Mouse (Mus musculus): Measurements from ENCODE around the gene Rps27l.

The Rps27l gene

DNA sequence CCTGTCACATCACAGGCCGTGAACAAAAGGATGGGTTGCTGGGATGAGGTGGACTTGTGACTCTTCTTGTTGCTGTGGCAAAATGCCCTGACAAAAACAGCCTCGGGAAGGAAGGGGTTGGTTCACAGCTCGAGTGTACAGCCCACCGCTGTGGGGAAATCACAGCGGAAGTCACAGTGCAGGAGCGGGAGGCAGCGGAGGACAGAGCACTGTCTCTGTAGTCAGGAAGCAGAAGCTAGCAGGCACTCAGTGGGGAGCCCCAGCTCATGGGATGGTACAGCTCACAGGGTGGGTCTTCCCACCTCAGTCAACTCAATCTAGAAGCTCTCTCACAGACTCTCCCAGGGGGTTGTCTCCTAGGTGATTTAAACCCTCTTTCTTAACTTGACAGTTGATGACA lies 39.5 kb downstream of the Rps27l start:
- no peak for DNase-seq

GRCm38 (mm10) chr9:66988198-66988887 lies 42.5 kb downstream of the Rps27l start:
- DNase-seq = no peak

DNA sequence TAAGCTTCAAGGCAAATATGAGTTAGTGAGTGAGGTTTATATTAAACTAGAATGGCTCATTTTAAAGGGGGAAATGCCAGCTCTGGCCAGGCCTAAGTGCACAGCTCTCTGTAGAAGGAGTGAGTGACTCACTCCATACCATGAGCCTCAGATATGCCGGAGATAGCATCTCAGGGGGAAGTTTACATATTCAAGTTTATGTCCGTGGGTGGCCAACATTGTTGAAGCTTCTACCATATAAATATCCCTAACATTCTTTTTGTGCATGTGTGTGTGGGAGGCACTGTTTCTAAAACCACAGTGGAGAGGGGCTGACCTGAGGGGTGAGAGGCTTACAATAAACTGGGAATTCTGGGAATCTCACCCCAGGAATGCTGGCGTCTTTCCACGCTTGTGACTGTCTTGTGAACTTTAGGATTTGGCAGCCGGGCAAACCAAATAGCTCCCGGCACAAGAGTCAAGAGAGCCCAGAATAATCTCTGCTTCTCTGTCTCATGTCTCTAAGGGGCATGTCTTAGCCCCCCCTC lies 43.1 kb downstream of the Rps27l start:
- DNase-seq = no peak

- DNase-seq = no peak
Measured at GRCm38 (mm10) chr9:66989581-66989980, 43.7 kb downstream of the Rps27l start.

DNA sequence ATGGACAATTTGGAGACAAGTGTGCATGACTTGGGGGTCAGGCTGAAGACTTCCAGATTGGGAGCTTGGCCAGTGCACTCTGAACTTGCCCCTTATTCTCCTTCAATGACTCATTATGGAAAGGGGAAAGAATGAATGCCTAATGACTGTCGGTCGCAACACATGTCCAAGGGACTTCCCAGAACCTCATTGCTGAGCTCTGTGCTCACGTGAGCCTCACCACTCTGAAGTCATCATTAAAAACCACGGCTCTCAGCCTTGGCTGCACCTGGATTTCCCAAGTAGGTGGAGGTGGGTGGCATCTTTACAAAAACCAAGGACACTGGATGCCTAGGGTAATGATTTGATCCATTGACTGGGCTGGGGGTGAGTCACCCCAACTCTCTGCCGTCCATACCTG lies 44.2 kb downstream of the Rps27l start:
- DNase-seq = no peak

- DNase-seq = no peak
Measured at GRCm38 (mm10) chr9:66991021-66991749, 45.3 kb downstream of the Rps27l start.

DNA sequence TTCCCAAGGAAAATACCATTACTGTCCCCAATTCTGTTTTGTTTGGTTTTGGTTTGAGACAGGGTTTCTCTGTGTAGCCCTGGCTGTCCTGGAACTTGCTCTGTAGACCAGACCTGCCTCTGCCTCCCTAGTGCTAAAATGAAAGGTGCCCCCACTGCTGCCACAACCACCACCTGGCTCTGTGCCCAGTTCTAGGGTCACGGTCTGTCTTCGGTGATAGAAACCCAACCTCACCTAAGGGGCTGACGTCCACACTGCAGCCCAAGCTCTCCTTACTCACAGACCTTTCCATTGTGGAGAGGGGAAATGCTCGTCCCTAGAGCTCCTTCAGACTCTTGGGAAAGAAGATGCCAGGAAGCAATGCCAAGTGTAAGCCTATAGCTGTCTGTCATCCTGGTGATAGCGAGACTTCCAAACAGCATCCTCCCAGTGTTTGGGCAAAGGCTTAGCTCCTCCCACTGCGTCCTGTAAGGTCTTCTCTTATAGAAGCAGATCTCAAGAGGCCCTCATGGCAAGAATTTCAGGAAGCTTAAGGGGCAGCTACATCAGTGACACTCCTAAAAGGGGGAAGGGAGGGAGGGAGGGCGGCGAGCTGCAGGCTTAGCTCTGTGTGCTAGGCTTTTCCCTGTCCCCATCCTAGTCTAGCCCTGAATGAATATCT lies 46.0 kb downstream of the Rps27l start:
- DNase-seq = no peak

Data from cerebellum, adult 9-11 months (tissue).